ENCODE assay signal across 8 mouse cellular contexts in the genomic region with DNA sequence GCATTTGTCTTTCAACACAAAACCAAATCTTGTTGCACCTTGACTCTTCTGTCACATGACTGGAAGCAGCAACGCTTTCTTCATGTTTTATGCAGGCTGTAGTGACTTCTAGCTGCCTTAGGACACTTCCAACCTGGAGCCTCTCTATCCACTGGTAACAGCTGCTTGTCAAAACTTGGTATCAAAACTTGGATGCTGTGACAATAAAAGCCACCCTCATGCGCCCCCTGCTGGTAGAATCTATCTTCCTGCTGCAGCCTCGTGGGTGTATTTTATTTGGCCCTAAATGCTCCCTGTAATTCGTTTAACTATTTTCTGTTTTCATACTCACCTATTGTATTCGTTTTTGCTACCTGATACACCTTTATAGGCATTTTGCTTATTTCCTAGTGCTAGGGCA. TPM values are rescaled to one million over a fixed set of nuclear protein-coding genes. Genes with fewer than 3 reads are reported as not detected.
A peak's percentile ranks its signal among the peaks of the same experiment; 100 is the strongest.
DNase-seq lines count a peak whose midpoint lies in the region; ATAC-seq lines count a peak whose summit lies in the region.

No protein-coding gene starts in this region.

- WGBS in intestine, embryonic 14.5 days = 17% methylated on average over 5 of the region's 5 CpGs
- 17% methylated on average over 5 of the region's 5 CpGs for WGBS in intestine, embryonic 15.5 days
- WGBS in neural tube, embryonic 11.5 days = 23% methylated on average over 5 of the region's 5 CpGs

- no peaks in the 10 kb centered on the region for H3K4me1 ChIP-seq in intestine, embryonic 14.5 days (replicated peaks; ENCODE audit: control insufficient read depth, insufficient read depth, low read length)
- H3K4me1 ChIP-seq in intestine, embryonic 15.5 days (replicated peaks) = no peaks in the 10 kb centered on the region
- peaks cover 4% of the 10 kb centered on the region; the same call in 1 of the 2 replicates for H3K4me1 ChIP-seq in neural tube, embryonic 11.5 days (ENCODE audit: control insufficient read depth, insufficient read depth, low read length)

- 0 out of 2 replicates have a peak, but pooled peaks have one; percentile 36 for ATAC-seq in intestine, embryonic 14.5 days (replicated peaks; ENCODE audit: low FRiP score, low TSS enrichment, low read depth)
- ATAC-seq in intestine, embryonic 15.5 days = no peak
- no peak for ATAC-seq in neural tube, embryonic 11.5 days (ENCODE audit: insufficient read depth, low FRiP score, low TSS enrichment)

- intact Hi-C loops in left cerebral cortex, postnatal 4 days (cut with DNase I) = loop anchor here (5.0 to 10.0 kb wide), 2 partner anchors 112 to 194 kb away; no protein-coding TSS in a partner anchor

- H3K27ac ChIP-seq in intestine, embryonic 14.5 days (ENCODE audit: low read depth) = no peak overlapping the region
- no peak overlapping the region for H3K27ac ChIP-seq in intestine, embryonic 15.5 days
- H3K27ac ChIP-seq in neural tube, embryonic 11.5 days (ENCODE audit: low read depth, low read length) = no peak overlapping the region

- H3K27me3 ChIP-seq in intestine, embryonic 14.5 days (replicated peaks; ENCODE audit: control insufficient read depth, insufficient read depth, low read length) = no peaks in the 10 kb centered on the region
- no peaks in the 10 kb centered on the region for H3K27me3 ChIP-seq in intestine, embryonic 15.5 days (replicated peaks)
- H3K27me3 ChIP-seq in neural tube, embryonic 11.5 days (ENCODE audit: control insufficient read depth, insufficient read depth, low read length) = no peaks in the 10 kb centered on the region

- H3K36me3 ChIP-seq in intestine, embryonic 14.5 days (ENCODE audit: control insufficient read depth, insufficient read depth, low read length) = no peaks in the 10 kb centered on the region
- no peaks in the 10 kb centered on the region for H3K36me3 ChIP-seq in intestine, embryonic 15.5 days
- H3K36me3 ChIP-seq in neural tube, embryonic 11.5 days (ENCODE audit: control insufficient read depth, insufficient read depth, low read length) = no peaks in the 10 kb centered on the region

- DNase-seq in intestine, embryonic 14.5 days (ENCODE audit: low spot score) = peak; percentile 94
- DNase-seq in adrenal gland, adult 2 months = peak; percentile 67
- DNase-seq in embryo, embryonic 11.5 days (ENCODE audit: low read depth, low spot score) = peak; percentile 50
- DNase-seq in heart, postnatal 4 days = peak; percentile 88
- peak; percentile 78 for DNase-seq in left cerebral cortex, postnatal 4 days
- DNase-seq in neural tube, embryonic 11.5 days (ENCODE audit: low spot score) = peak; percentile 78
- DNase-seq in thymus, adult 18-20 months = peak; percentile 20 to 23

- no peak overlapping the region for H3K4me2 ChIP-seq in intestine, embryonic 14.5 days (ENCODE audit: low read length)
- no peak overlapping the region for H3K4me2 ChIP-seq in intestine, embryonic 15.5 days (replicated peaks)
- no peak overlapping the region for H3K4me2 ChIP-seq in neural tube, embryonic 11.5 days (ENCODE audit: low read depth)

- H3K9ac ChIP-seq in intestine, embryonic 14.5 days (ENCODE audit: low read length) = no peak overlapping the region
- H3K9ac ChIP-seq in intestine, embryonic 15.5 days = no peak overlapping the region
- no peak overlapping the region for H3K9ac ChIP-seq in neural tube, embryonic 11.5 days (ENCODE audit: low read length)

- no peak overlapping the region for H3K4me3 ChIP-seq in intestine, embryonic 14.5 days (ENCODE audit: low read depth, low read length)
- no peak overlapping the region for H3K4me3 ChIP-seq in intestine, embryonic 15.5 days (replicated peaks)
- no peak overlapping the region for H3K4me3 ChIP-seq in neural tube, embryonic 11.5 days (ENCODE audit: low read depth, low read length)

- H3K9me3 ChIP-seq in intestine, embryonic 14.5 days (ENCODE audit: control insufficient read depth, low read length) = no peaks in the 10 kb centered on the region
- no peaks in the 10 kb centered on the region for H3K9me3 ChIP-seq in intestine, embryonic 15.5 days
- H3K9me3 ChIP-seq in neural tube, embryonic 11.5 days (ENCODE audit: control insufficient read depth, low read length) = no peaks in the 10 kb centered on the region

RNA-seq across cellular contexts. Expression of gene Pde4dip, which starts 9.3 kb away (rescaled TPM):
- 33.2 and 35.6 TPM in 2 replicates for polyA plus RNA-seq in intestine, embryonic 14.5 days (2014; fragmentation: Nextera tagmentation; extraction: Ambion mirVana)
- 23.7 and 23.8 TPM in 2 replicates for polyA plus RNA-seq in intestine, embryonic 15.5 days (2015; fragmentation: Nextera tagmentation; extraction: Ambion mirVana)
- total RNA-seq in adrenal gland, adult 2 months (2021) = 10 to 100 TPM; 24.6 to 39.7 TPM
- polyA plus RNA-seq in adrenal gland, adult 2 months (2012; rRNA removed) = 13.1 and 17.7 TPM in 2 replicates
- total RNA-seq in heart, postnatal 4 days (2021) = 100 to 1,000 TPM; 632 to 678 TPM
- 100 to 1,000 TPM; 202 to 223 TPM for total RNA-seq in left cerebral cortex, postnatal 4 days (2021)
- polyA plus RNA-seq in neural tube, embryonic 11.5 days (2014; fragmentation: Nextera tagmentation; extraction: Ambion mirVana) = 40.6 and 49.7 TPM in 2 replicates

RNA-seq across cellular contexts. Expression of gene Sec22b, which starts 21.8 kb away (rescaled TPM):
- polyA plus RNA-seq in intestine, embryonic 14.5 days (2014; fragmentation: Nextera tagmentation; extraction: Ambion mirVana) = 132 and 143 TPM in 2 replicates
- polyA plus RNA-seq in intestine, embryonic 15.5 days (2015; fragmentation: Nextera tagmentation; extraction: Ambion mirVana) = 132 and 142 TPM in 2 replicates
- total RNA-seq in adrenal gland, adult 2 months (2021) = 100 to 1,000 TPM in 1 of 2 experiments, 10 to 100 TPM in 1; 98.8 to 160 TPM
- polyA plus RNA-seq in adrenal gland, adult 2 months (2012; rRNA removed) = 15.5 and 21.4 TPM in 2 replicates
- total RNA-seq in heart, postnatal 4 days (2021) = 10 to 100 TPM; 62.4 to 63.3 TPM
- total RNA-seq in left cerebral cortex, postnatal 4 days (2021) = 10 to 100 TPM; 62.9 to 63.7 TPM
- 136 and 138 TPM in 2 replicates for polyA plus RNA-seq in neural tube, embryonic 11.5 days (2014; fragmentation: Nextera tagmentation; extraction: Ambion mirVana)

Comparison
In these comparisons a context has a peak if more than half of its experiments do, and no peak if none do; other contexts are left out.
1. DNase-seq: peak in every context shown above with its lines; median percentile 94 in intestine, embryonic 14.5 days; 88 in heart, postnatal 4 days; 78 in left cerebral cortex, postnatal 4 days; 78 in neural tube, embryonic 11.5 days; 67 in adrenal gland, adult 2 months; 50 in embryo, embryonic 11.5 days; 22 in thymus, adult 18-20 months.